Mouse (Mus musculus) liver, embryonic 16.5 days (tissue): ENCODE data around the gene Ctnna3. TPM values are rescaled to one million over a fixed set of nuclear protein-coding genes. Genes with fewer than 3 reads are reported as not detected.

ENCODE experiments used
- ATAC-seq: fragments of 200-750 bp; cut with Nextera tagmentation; 2 replicates; pipeline ENCODE4 v1.8.0; 2017; ENCODE audit warnings: low read depth, mild to moderate bottlenecking, moderate number of reproducible peaks, moderate library complexity
- H3K27ac ChIP-seq: fragments of 300-500 bp; sonication (generic); 2 replicates; pipeline ENCODE4 v1.5.1; 2014; ENCODE audit warnings: mild to moderate bottlenecking, low read length
- H3K27me3 ChIP-seq: fragments of 300-500 bp; sonication (generic); 2 replicates; pipeline ENCODE4 v1.6.1; 2014; ENCODE audit warnings: low read depth, low read length, mixed read lengths; ENCODE audit not compliant: control insufficient read depth, insufficient read depth
- H3K36me3 ChIP-seq: fragments of 300-500 bp; sonication (generic); 2 replicates; pipeline ENCODE4 v1.6.1; 2014; ENCODE audit warnings: mild to moderate bottlenecking; ENCODE audit not compliant: control insufficient read depth, insufficient read depth
- H3K4me1 ChIP-seq: fragments of 300-500 bp; sonication (generic); 2 replicates; pipeline ENCODE4 v1.6.1; 2014; ENCODE audit warnings: low read depth, low read length, mixed read lengths; ENCODE audit not compliant: control insufficient read depth
- H3K4me2 ChIP-seq: fragments of 300-500 bp; sonication (generic); 2 replicates; pipeline ENCODE4 v1.6.1; 2014; ENCODE audit warnings: low read depth, low read length, mixed read lengths
- H3K4me3 ChIP-seq: fragments of 300-500 bp; sonication (generic); 2 replicates; pipeline ENCODE4 v1.5.1; 2014; ENCODE audit warnings: low read depth, mild to moderate bottlenecking, low read length
- H3K9ac ChIP-seq: fragments of 300-500 bp; sonication (generic); 2 replicates; pipeline ENCODE4 v1.6.1; 2014; ENCODE audit warnings: low read depth, low read length
- H3K9me3 ChIP-seq: fragments of 300-500 bp; sonication (generic); replicated peaks from 2 replicates; pipeline ENCODE4 v1.6.1; 2016; ENCODE audit warnings: low read length; ENCODE audit not compliant: control insufficient read depth
- WGBS: fragments of 180-500 bp; shearing (Covaris S2); extraction: QIAGEN DNeasy Blood & Tissue Kit; methylation state at CpG from one replicate; pipeline ENCODE4 v1.1.7; 2014; ENCODE audit not compliant: insufficient replicate concordance; 5-methylcytosine and 5-hydroxymethylcytosine counted together
- polyA plus RNA-seq: library from polyadenylated mRNA; unstranded; fragments of >200 nt; fragmentation: Nextera tagmentation; extraction: Ambion mirVana; gene quantifications from 2 replicates; pipeline ENCODE4 v1.2.1, GENCODE M21; 2015

The Ctnna3 gene
- polyA plus RNA-seq, 1 experiment from 2014 or later: 0.11 TPM

DNA sequence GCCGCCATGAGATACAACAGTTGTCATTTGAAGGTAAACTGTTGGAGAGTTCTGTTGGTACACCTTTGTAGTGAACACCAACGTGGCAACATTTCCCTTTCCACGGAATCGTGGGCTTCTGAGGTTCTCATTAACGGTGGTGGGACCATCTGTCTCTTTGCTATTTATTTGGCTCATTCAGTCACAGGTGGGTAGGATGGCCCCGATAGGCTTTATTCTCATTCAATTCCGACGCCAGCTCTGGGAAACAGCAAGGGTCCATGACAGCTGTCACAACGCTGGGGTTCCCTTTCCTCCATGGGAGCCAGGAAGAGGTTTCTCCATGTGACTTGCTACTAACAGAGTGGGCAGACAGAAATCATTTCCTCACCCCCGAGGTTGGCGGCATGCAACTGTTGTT, 612.0 kb downstream of the Ctnna3 start:
- WGBS: 63% methylated on average over 11 of the region's 11 CpGs
- no peaks in the 10 kb centered on the region for H3K9me3 ChIP-seq

DNA sequence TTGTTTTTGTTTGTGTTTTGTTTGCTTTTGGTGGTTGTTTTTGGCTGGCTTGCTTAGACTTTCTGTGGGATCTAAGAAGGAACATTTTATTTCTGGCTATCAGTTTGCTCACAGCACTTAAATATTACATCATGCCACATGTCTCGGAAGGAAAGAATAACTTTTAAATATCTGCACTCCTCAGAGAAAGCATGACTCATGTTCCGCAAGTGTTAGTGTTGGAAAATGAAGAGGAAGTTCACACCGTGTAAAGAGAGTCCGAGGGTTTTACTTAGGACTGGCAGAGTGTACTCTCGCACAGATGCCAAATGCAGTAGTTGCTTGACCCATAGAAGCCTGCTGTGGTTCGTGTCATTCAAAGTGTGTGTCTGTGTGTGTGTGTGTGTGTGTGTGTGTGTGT, 619.3 kb downstream of the Ctnna3 start:
- no peak overlapping the region for H3K27ac ChIP-seq

More for the DNA sequence above, 612.0 kb downstream of the Ctnna3 start:
- Histone ChIP-seq H3K9ac (no peak overlapping the region), H3K36me3 (no peaks in the 10 kb centered on the region), H3K4me2 (no peak overlapping the region), H3K4me1 (no peaks in the 10 kb centered on the region), H3K27me3 (no peaks in the 10 kb centered on the region), H3K27ac (no peak overlapping the region), H3K4me3 (no peak overlapping the region)
- ATAC-seq: no peak

DNA sequence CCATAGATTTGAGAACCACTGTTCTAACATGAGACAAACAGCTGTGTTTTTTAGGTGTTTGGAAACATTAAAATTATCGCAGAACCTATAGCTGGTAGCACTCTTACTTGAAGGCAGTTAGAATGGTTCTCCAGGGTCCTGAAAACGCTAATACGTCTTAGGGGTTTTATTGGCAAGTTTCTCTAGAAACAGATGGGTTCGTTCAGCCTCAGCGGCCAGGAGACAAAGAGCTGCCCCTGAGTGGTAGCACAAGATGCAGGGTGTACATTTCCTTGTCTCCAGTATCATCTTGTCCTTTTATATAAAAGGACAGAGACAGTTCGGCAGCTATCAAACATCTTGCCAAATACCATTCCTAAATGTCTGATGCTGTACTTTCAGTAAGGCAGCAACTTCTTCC, 620.0 kb downstream of the Ctnna3 start:
- Histone ChIP-seq H3K9me3 (no peaks in the 10 kb centered on the region), H3K27ac (no peak overlapping the region), H3K27me3 (no peaks in the 10 kb centered on the region), H3K4me3 (no peak overlapping the region), H3K36me3 (no peaks in the 10 kb centered on the region), H3K4me1 (no peaks in the 10 kb centered on the region), H3K9ac (no peak overlapping the region), H3K4me2 (no peak overlapping the region)
- no peak for ATAC-seq
- 63% methylated on average over 6 of the region's 6 CpGs for WGBS

More for the DNA sequence above, 619.3 kb downstream of the Ctnna3 start:
- Histone ChIP-seq H3K4me2 (no peak overlapping the region), H3K4me1 (no peaks in the 10 kb centered on the region), H3K36me3 (no peaks in the 10 kb centered on the region), H3K27me3 (no peaks in the 10 kb centered on the region), H3K9me3 (no peaks in the 10 kb centered on the region), H3K9ac (no peak overlapping the region), H3K4me3 (no peak overlapping the region)
- 62% methylated on average over 6 of the region's 6 CpGs for WGBS
- no peak for ATAC-seq

DNA sequence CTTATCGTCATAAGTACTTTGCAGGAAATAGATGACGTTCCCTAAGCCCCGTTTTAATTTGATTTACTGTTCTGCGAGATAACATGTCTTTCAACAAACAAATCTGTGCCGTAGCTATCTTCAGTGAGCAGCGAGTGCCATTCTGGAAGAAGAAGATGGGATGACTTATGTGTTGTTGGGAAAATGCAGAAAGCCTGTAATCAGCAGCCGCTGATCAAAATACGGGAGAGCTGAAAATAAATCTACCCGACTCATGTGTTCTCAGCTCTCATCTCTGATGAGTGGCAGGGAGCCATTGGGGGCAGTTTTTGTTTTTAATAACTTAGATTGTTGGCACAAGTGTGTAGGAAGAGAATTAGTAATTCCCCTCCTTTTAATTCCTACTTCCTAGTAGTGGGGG, 633.8 kb downstream of the Ctnna3 start:
- Histone ChIP-seq H3K4me1 (no peaks in the 10 kb centered on the region), H3K27ac (no peak overlapping the region), H3K9me3 (no peaks in the 10 kb centered on the region), H3K9ac (no peak overlapping the region), H3K36me3 (no peaks in the 10 kb centered on the region), H3K4me3 (no peak overlapping the region), H3K4me2 (no peak overlapping the region), H3K27me3 (no peaks in the 10 kb centered on the region)
- 71% methylated on average over 9 of the region's 9 CpGs for WGBS
- ATAC-seq: no peak

DNA sequence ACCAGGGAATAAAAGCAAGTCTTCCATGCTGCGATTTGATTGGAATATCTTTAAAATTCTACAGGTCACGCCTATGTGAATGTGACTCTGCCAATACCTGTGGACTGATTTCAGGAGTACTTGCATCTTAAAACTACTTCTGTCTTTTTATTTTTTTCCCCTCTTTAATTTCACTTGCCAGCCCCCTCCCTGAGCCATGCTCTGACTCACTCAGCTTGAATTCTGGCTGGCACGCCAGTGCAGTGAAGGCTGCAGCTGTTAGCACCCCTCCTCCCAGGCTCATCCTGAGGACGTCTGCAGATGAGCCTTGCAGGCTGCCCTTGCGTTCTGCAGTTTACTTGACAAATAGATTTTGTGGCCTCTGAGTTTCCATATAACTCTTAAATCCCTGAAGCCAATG, 646.0 kb downstream of the Ctnna3 start:
- H3K36me3 ChIP-seq: no peaks in the 10 kb centered on the region
- no peaks in the 10 kb centered on the region for H3K4me1 ChIP-seq
- H3K4me3 ChIP-seq: no peak overlapping the region
- H3K27me3 ChIP-seq: no peaks in the 10 kb centered on the region
- no peaks in the 10 kb centered on the region for H3K9me3 ChIP-seq
- no peak overlapping the region for H3K4me2 ChIP-seq
- WGBS: 33% methylated on average over 5 of the region's 5 CpGs
- no peak overlapping the region for H3K9ac ChIP-seq
- H3K27ac ChIP-seq: no peak overlapping the region
- ATAC-seq: no peak

DNA sequence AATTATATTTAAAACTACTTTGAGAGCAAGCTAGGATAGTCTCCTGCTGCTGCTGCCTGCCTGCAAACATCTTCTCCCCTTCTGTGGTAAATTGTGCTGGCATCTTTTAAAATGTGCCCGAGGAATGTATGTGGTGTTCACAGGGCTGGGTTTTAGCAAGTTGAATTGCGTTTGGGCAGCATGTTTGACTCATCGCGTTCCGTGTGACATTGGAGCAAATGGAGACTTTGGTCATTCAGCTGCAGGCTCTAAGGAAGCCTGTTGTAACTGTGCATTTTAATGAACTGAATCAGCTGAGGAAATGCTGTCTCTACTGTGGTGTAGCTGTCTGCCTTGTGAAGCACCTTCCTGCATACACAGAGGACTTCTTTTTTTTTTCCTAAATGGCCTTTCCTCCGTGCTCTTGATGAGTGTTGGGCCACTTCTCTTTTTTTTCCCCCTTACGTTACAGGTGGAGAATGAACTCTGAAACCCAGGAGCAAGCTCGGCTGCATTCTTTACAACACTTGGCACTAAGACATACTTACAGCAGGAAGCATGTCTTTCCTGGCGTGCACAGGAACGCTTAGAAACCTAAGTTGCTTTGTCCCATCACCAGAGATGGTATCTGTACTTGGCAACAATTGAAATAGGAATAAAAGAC, 646.6 kb downstream of the Ctnna3 start:
- Histone ChIP-seq H3K9ac (no peak overlapping the region), H3K27ac (no peak overlapping the region), H3K4me3 (no peak overlapping the region), H3K4me1 (no peaks in the 10 kb centered on the region), H3K4me2 (no peak overlapping the region), H3K9me3 (no peaks in the 10 kb centered on the region), H3K36me3 (no peaks in the 10 kb centered on the region), H3K27me3 (no peaks in the 10 kb centered on the region)
- ATAC-seq: no peak
- 30% methylated on average over 10 of the region's 10 CpGs for WGBS

DNA sequence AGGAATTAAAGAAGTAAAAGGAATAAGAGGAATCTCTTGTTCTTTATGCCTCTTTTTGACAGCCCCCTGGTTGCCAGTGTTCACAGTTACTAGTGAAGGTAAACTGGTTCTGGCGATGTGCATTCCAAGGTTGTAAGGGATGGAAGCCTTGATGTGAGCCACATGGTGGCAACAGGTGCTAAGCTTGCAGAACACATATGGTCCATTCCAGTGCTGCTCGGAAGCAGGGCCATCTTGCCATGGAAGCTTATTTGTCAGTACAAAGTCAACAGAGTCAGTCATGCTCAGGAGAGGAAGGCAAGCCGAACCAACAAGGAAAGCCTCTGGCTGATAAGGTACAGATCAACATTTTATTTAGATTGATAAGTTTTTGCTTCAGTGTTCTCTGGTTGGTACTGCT, 652.4 kb downstream of the Ctnna3 start:
- H3K36me3 ChIP-seq: no peaks in the 10 kb centered on the region
- WGBS: 54% methylated on average over 3 of the region's 3 CpGs
- H3K4me1 ChIP-seq: no peaks in the 10 kb centered on the region
- H3K9me3 ChIP-seq: no peaks in the 10 kb centered on the region
- no peak overlapping the region for H3K4me2 ChIP-seq
- ATAC-seq: no peak
- H3K27me3 ChIP-seq: no peaks in the 10 kb centered on the region
- H3K9ac ChIP-seq: no peak overlapping the region
- no peak overlapping the region for H3K4me3 ChIP-seq
- no peak overlapping the region for H3K27ac ChIP-seq

DNA sequence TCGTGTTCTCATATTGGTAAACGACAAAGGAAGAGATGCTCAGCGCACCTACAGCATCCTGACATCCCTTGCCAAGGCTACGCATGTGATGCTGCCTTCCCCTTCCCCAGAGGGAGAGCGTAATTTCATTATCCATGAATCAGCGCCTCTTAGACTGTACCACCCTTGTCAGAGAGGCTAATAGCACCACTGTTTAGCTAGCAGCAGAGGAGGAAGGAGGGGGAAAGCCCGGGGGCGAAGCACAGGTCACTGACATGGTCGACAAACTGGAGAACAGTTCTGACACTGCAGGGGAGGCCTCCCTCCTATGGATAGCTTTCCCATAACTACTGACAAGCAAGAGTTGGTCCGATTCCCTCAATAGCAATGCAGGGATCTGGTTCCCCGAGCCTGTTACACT, 653.9 kb downstream of the Ctnna3 start:
- no peak overlapping the region for H3K9ac ChIP-seq
- no peaks in the 10 kb centered on the region for H3K36me3 ChIP-seq
- H3K4me1 ChIP-seq: no peaks in the 10 kb centered on the region
- no peak overlapping the region for H3K4me3 ChIP-seq
- no peak overlapping the region for H3K4me2 ChIP-seq
- H3K27ac ChIP-seq: no peak overlapping the region
- WGBS: 51% methylated on average over 11 of the region's 11 CpGs
- no peaks in the 10 kb centered on the region for H3K9me3 ChIP-seq
- no peak for ATAC-seq
- H3K27me3 ChIP-seq: peaks cover 10% of the 10 kb centered on the region

DNA sequence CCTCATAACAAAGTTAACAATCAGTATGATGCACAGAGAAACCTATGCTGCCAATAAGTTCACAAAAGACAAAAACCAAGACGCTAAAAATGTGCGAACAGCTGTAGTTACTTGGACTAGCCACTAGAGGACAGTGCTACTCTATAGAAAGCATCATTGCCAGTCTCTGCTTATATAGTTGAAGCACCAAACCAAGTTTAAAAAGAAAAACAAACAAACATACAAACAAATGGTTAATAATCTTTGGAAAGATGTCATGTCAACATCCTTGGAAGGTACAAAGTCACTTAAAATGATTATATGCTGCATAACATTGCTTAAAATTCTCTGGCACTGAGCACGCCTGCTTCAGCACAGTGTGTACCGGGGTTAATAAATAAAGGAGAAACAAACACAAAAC, 654.6 kb downstream of the Ctnna3 start:
- H3K36me3 ChIP-seq: no peaks in the 10 kb centered on the region
- WGBS: 37% methylated on average over 4 of the region's 4 CpGs
- H3K4me1 ChIP-seq: no peaks in the 10 kb centered on the region
- H3K27ac ChIP-seq: no peak overlapping the region
- H3K4me2 ChIP-seq: no peak overlapping the region
- H3K9ac ChIP-seq: no peak overlapping the region
- H3K4me3 ChIP-seq: no peak overlapping the region
- ATAC-seq: no peak
- H3K27me3 ChIP-seq: peaks cover 12% of the 10 kb centered on the region
- H3K9me3 ChIP-seq: no peaks in the 10 kb centered on the region
